Mouse (Mus musculus): ENCODE data around the gene Lrrc8b. TPM values are rescaled to one million over a fixed set of nuclear protein-coding genes. Genes with fewer than 3 reads are reported as not detected.

Lrrc8b gene
- polyA plus RNA-seq, 1 experiment = 17.9 TPM

- TF ChIP-seq POLR2A (IDR thresholded peaks at IDR 0.05; ENCODE audit: low read depth, low read length) = no peak
- TF ChIP-seq CTCF (conservative IDR thresholded peaks at IDR 0.05; ENCODE audit: insufficient read depth, insufficient read length, low read depth, low read length) = no peak
- no peak for DNase-seq
- WGBS = 80% methylated on average over 2 of the region's 2 CpGs
- Histone ChIP-seq H3K27me3 (replicated peaks; ENCODE audit: control insufficient read depth, insufficient read depth, low read length) (no peaks in the 10 kb centered on the region), H3K27ac (ENCODE audit: insufficient read depth, low read depth, low read length) (no peak overlapping the region), H3K36me3 (ENCODE audit: control insufficient read depth, insufficient read depth, low read length) (no peaks in the 10 kb centered on the region), H3K4me3 (ENCODE audit: insufficient read depth, low read depth, low read length) (no peak overlapping the region), H3K4me1 (ENCODE audit: control insufficient read depth, insufficient read depth, low read length) (no peaks in the 10 kb centered on the region)
Measured at GRCm38 (mm10) chr5:105411768-105412167, 3.8 kb upstream of the Lrrc8b start.

GRCm38 (mm10) chr5:105412634-105413033 lies 2.9 kb upstream of the Lrrc8b start:
- Histone ChIP-seq H3K36me3 (ENCODE audit: control insufficient read depth, insufficient read depth, low read length) (no peaks in the 10 kb centered on the region), H3K27me3 (replicated peaks; ENCODE audit: control insufficient read depth, insufficient read depth, low read length) (no peaks in the 10 kb centered on the region), H3K27ac (ENCODE audit: insufficient read depth, low read depth, low read length) (no peak overlapping the region), H3K4me3 (ENCODE audit: insufficient read depth, low read depth, low read length) (no peak overlapping the region), H3K4me1 (ENCODE audit: control insufficient read depth, insufficient read depth, low read length) (no peaks in the 10 kb centered on the region)
- 84% methylated on average over 3 of the region's 3 CpGs for WGBS
- TF ChIP-seq CTCF (conservative IDR thresholded peaks at IDR 0.05; ENCODE audit: insufficient read depth, insufficient read length, low read depth, low read length) (no peak), POLR2A (IDR thresholded peaks at IDR 0.05; ENCODE audit: low read depth, low read length) (no peak)
- DNase-seq = no peak

- Histone ChIP-seq H3K27me3 (replicated peaks; ENCODE audit: control insufficient read depth, insufficient read depth, low read length) (no peaks in the 10 kb centered on the region), H3K36me3 (ENCODE audit: control insufficient read depth, insufficient read depth, low read length) (no peaks in the 10 kb centered on the region), H3K4me1 (ENCODE audit: control insufficient read depth, insufficient read depth, low read length) (0 out of 2 replicates have a peak, but pooled peaks cover 5% of the 10 kb centered on the region), H3K27ac (ENCODE audit: insufficient read depth, low read depth, low read length) (peak overlapping the region; percentile 29; the same call in 1 of the 2 replicates), H3K4me3 (ENCODE audit: insufficient read depth, low read depth, low read length) (no peak overlapping the region)
- TF ChIP-seq POLR2A (IDR thresholded peaks at IDR 0.05; ENCODE audit: low read depth, low read length) = no peak
- TF ChIP-seq CTCF (conservative IDR thresholded peaks at IDR 0.05; ENCODE audit: insufficient read depth, insufficient read length, low read depth, low read length) = no peak
- WGBS = 86% methylated on average over 12 of the region's 12 CpGs
- no peak for DNase-seq
Measured at GRCm38 (mm10) chr5:105414341-105415120, 1.0 kb upstream of the Lrrc8b start.

DNA sequence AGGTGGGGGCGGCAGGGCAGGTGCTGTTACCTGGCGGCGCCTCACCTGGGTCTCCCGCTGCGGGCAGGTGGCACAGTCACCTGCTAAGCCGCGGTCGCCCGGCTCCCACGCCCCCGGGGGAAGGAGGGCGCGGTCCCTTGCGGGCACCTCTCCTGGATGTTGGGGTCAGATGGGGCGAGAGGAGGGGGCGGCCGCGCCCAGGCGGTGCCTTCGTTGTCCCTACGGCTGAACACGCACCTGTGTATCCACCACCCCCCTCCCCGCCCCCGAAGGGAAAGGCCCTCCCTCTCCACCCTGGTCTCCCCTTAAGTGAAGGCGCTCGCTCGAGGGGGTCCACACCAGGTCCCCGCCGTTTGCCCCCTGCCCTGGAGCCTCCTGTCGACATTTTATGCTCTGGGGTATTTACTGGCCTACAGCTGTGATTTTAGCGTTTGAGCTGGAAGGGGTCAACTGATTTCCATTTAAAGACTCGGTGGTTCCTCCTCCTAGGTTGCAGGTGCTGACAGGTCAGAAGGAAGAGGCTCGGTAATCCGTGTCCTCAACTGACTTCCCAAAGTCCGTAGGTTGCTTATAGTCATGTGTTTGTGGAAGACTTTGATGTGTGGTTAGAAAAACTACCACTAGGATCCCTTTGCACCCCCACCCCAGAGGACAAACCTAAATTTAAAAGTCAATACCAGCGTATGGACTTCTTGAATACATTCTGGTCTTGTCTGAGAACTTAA lies 538 bp downstream of the Lrrc8b start:
- Histone ChIP-seq H3K27me3 (replicated peaks; ENCODE audit: control insufficient read depth, insufficient read depth, low read length) (no peaks in the 10 kb centered on the region), H3K36me3 (ENCODE audit: control insufficient read depth, insufficient read depth, low read length) (no peaks in the 10 kb centered on the region), H3K4me1 (ENCODE audit: control insufficient read depth, insufficient read depth, low read length) (0 out of 2 replicates have a peak, but pooled peaks cover 5% of the 10 kb centered on the region), H3K27ac (ENCODE audit: insufficient read depth, low read depth, low read length) (no peak overlapping the region), H3K4me3 (ENCODE audit: insufficient read depth, low read depth, low read length) (peak overlapping the region; percentile 79)
- WGBS = 4% methylated on average over 30 of the region's 36 CpGs
- peak; percentile 68 for DNase-seq
- TF ChIP-seq CTCF (conservative IDR thresholded peaks at IDR 0.05; ENCODE audit: insufficient read depth, insufficient read length, low read depth, low read length) (no peak), POLR2A (IDR thresholded peaks at IDR 0.05; ENCODE audit: low read depth, low read length) (no peak)

DNA sequence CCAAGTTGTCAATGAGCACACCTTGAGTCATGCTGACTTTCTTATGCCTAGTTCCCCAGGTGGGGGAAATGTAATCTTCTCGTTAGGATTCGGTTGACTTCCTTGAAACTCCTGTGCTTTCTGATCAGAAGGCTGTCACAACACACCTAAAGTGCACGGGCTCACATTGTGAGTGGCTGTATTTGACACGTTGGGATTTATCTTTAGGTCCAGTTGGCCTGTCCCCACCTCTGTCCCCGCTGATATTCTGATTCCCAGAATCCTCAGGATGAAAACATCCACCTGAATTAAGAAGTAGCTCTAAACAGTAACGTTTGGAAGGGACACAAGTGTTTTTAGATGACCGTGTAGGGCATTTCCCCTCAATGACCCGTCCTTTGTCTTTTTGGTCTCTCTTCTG lies 1.6 kb downstream of the Lrrc8b start:
- H3K27me3 ChIP-seq (replicated peaks; ENCODE audit: control insufficient read depth, insufficient read depth, low read length) = no peaks in the 10 kb centered on the region
- TF ChIP-seq CTCF (conservative IDR thresholded peaks at IDR 0.05; ENCODE audit: insufficient read depth, insufficient read length, low read depth, low read length) = no peak
- TF ChIP-seq POLR2A (IDR thresholded peaks at IDR 0.05; ENCODE audit: low read depth, low read length) = no peak
- H3K4me1 ChIP-seq (ENCODE audit: control insufficient read depth, insufficient read depth, low read length) = 0 out of 2 replicates have a peak, but pooled peaks cover 5% of the 10 kb centered on the region
- no peak overlapping the region for H3K4me3 ChIP-seq (ENCODE audit: insufficient read depth, low read depth, low read length)
- 72% methylated on average over 8 of the region's 8 CpGs for WGBS
- DNase-seq = no peak
- no peaks in the 10 kb centered on the region for H3K36me3 ChIP-seq (ENCODE audit: control insufficient read depth, insufficient read depth, low read length)
- no peak overlapping the region for H3K27ac ChIP-seq (ENCODE audit: insufficient read depth, low read depth, low read length)

GRCm38 (mm10) chr5:105418364-105418763 lies 2.8 kb downstream of the Lrrc8b start:
- no peak for TF ChIP-seq POLR2A (IDR thresholded peaks at IDR 0.05; ENCODE audit: low read depth, low read length)
- no peak for TF ChIP-seq CTCF (conservative IDR thresholded peaks at IDR 0.05; ENCODE audit: insufficient read depth, insufficient read length, low read depth, low read length)
- Histone ChIP-seq H3K4me1 (ENCODE audit: control insufficient read depth, insufficient read depth, low read length) (0 out of 2 replicates have a peak, but pooled peaks cover 5% of the 10 kb centered on the region), H3K4me3 (ENCODE audit: insufficient read depth, low read depth, low read length) (no peak overlapping the region)

GRCm38 (mm10) chr5:105418851-105419250 lies 3.3 kb downstream of the Lrrc8b start:
- DNase-seq = peak; percentile 71
- no peaks in the 10 kb centered on the region for H3K27me3 ChIP-seq (replicated peaks; ENCODE audit: control insufficient read depth, insufficient read depth, low read length)
- 0 out of 2 replicates have a peak, but pooled peaks cover 5% of the 10 kb centered on the region for H3K4me1 ChIP-seq (ENCODE audit: control insufficient read depth, insufficient read depth, low read length)
- peak overlapping the region; percentile 63; the same call in 1 of the 2 replicates for H3K27ac ChIP-seq (ENCODE audit: insufficient read depth, low read depth, low read length)
- H3K4me3 ChIP-seq (ENCODE audit: insufficient read depth, low read depth, low read length) = no peak overlapping the region
- TF ChIP-seq POLR2A (IDR thresholded peaks at IDR 0.05; ENCODE audit: low read depth, low read length) (no peak), CTCF (conservative IDR thresholded peaks at IDR 0.05; ENCODE audit: insufficient read depth, insufficient read length, low read depth, low read length) (no peak)
- 69% methylated on average over 5 of the region's 5 CpGs for WGBS
- H3K36me3 ChIP-seq (ENCODE audit: control insufficient read depth, insufficient read depth, low read length) = no peaks in the 10 kb centered on the region

More at GRCm38 (mm10) chr5:105418364-105418763, 2.8 kb downstream of the Lrrc8b start:
- H3K27me3 ChIP-seq (replicated peaks; ENCODE audit: control insufficient read depth, insufficient read depth, low read length) = no peaks in the 10 kb centered on the region
- no peak for DNase-seq
- H3K27ac ChIP-seq (ENCODE audit: insufficient read depth, low read depth, low read length) = peak overlapping the region; percentile 63; the same call in 1 of the 2 replicates
- no peaks in the 10 kb centered on the region for H3K36me3 ChIP-seq (ENCODE audit: control insufficient read depth, insufficient read depth, low read length)
- 81% methylated on average over 7 of the region's 7 CpGs for WGBS

All from kidney, adult 2 months (tissue).